Mouse (Mus musculus): ENCODE data around the gene Anxa8.

DNA sequence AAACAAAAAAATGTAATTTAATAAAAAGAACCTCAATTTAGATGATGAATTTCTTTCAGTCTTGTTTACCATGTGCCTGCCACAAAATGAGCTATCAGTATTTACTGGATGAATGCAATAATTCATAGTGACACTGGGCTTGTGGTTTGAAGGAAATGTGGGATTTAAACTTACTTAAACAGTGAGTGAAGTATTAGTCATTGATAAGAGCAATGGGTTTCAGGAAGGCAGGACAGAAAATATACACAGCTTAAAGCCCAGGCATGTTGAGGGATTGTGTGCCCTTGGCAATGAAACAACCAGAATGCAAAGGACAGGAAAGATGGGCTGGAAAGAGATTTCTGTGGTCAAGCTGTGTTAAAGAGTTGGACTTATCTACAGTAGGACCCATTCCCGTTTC is 56.5 kb downstream of the Anxa8 start:
- no peak for TF ChIP-seq POLR2A (IDR thresholded peaks at IDR 0.05; ENCODE audit: extremely low read depth, insufficient read depth, low read length)
- no peak for TF ChIP-seq CTCF (IDR thresholded peaks at IDR 0.05; ENCODE audit: extremely low read depth, insufficient read depth, low read length)
